1 mouse cellular context compared by ENCODE assay signal in the genomic region with DNA sequence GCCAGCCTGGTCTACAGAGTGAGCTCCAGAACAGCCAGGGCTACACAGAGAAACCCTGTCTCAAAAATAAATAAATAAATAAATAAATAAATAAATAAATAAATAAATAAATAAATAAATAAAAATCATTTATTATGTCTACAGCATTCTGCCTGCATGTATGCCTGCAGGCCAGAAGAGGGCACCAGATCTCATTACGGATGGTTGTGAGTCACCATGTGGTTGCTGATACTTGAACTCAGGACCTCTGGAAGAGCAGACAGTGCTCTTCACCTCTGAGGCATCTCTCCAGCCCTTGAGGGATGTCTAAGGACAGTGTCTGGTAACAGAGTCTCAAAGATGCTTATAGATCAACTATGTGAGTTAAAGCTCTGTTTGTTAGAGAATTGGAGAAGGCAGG.
A peak's percentile ranks its signal among the peaks of the same experiment; 100 is the strongest.
TF ChIP-seq lines count a peak whose summit lies in the region.

No protein-coding gene starts in this region.

TF ChIP-seq in MEL, 35 proteins besides CTCF, POLR2A, EP300 and RAD21:
- TF ChIP-seq SMC3 (IDR thresholded peaks at IDR 0.05; ENCODE audit: low read depth, low read length), result peak; percentile 48
- TF ChIP-seq MYC (IDR thresholded peaks at IDR 0.05; ENCODE audit: low read depth, low read length), result 0 out of 2 replicates have a peak, but pooled peaks have one; percentile 52
